In genomic region chr5:93267851-93268606, GRCm38 (mm10) we compare ENCODE assay signal across 8 mouse cellular contexts. TPM values are rescaled to one million over a fixed set of nuclear protein-coding genes. Genes with fewer than 3 reads are reported as not detected.
A peak's percentile ranks its signal among the peaks of the same experiment; 100 is the strongest.
DNase-seq lines count a peak whose midpoint lies in the region; ATAC-seq and TF ChIP-seq lines count a peak whose summit lies in the region.

No protein-coding gene starts in this region.

- peak; percentile 81 for DNase-seq in ES-CJ7 (ENCODE audit: low read depth, low spot score)
- peak; percentile 75 for DNase-seq in cerebellum, adult 11 months
- peak; percentile 71 for DNase-seq in heart, postnatal 25 days (ENCODE audit: low spot score)
- peak; percentile 69 to 76 for DNase-seq in layer of hippocampus, adult 2 months (ENCODE audit: low spot score in 2 of 2)
- peak; percentile 92 for DNase-seq in lung, embryonic 14.5 days
- peak; percentile 80 for DNase-seq in testis, postnatal 14 days (ENCODE audit: low spot score)

- peak; percentile 78 for ATAC-seq in forebrain, embryonic 15.5 days (replicated peaks)
- ATAC-seq in lung, embryonic 14.5 days (ENCODE audit: insufficient read depth), result peak; percentile 73
- ATAC-seq in neutrophil, adult 5-6 weeks (ENCODE audit: extremely low read depth, insufficient number of reproducible peaks, low FRiP score, poor library complexity, severe bottlenecking), result peak; percentile 52

- H3K36me3 ChIP-seq in forebrain, embryonic 15.5 days, result peaks cover 27% of the 10 kb centered on the region
- H3K36me3 ChIP-seq in lung, embryonic 14.5 days (ENCODE audit: insufficient read depth), result peaks cover 29% of the 10 kb centered on the region

- WGBS in forebrain, embryonic 15.5 days, result under 1% methylated on average over 46 of the region's 48 CpGs
- under 1% methylated on average over 48 of the region's 48 CpGs for WGBS in lung, embryonic 14.5 days

- intact Hi-C loops in heart, postnatal 25 days (cut with DNase I), result loop anchor here (5.0 kb wide), 1 partner anchor 176 kb away; the partner anchor contains the start of gene Sept11

- peak overlapping the region; percentile 97 for H3K27ac ChIP-seq in forebrain, embryonic 15.5 days (replicated peaks)
- H3K27ac ChIP-seq in layer of hippocampus, adult 2 months, result peak overlapping the region; percentile 97
- peak overlapping the region; percentile 96 for H3K27ac ChIP-seq in lung, embryonic 14.5 days (ENCODE audit: low read depth)

- H3K4me3 ChIP-seq in forebrain, embryonic 15.5 days, result peak overlapping the region; percentile 84
- peak overlapping the region; percentile 82 for H3K4me3 ChIP-seq in layer of hippocampus, adult 2 months
- H3K4me3 ChIP-seq in lung, embryonic 14.5 days (ENCODE audit: low read depth, low read length), result peak overlapping the region; percentile 97

- TF ChIP-seq CTCF in layer of hippocampus, adult 2 months (conservative IDR thresholded peaks at IDR 0.05), result peak; percentile 62
- peak; percentile 67 for TF ChIP-seq CTCF in lung, embryonic 14.5 days (IDR thresholded peaks at IDR 0.05; ENCODE audit: low read depth)

- no peaks in the 10 kb centered on the region for H3K9me3 ChIP-seq in forebrain, embryonic 15.5 days
- no peaks in the 10 kb centered on the region for H3K9me3 ChIP-seq in lung, embryonic 14.5 days (ENCODE audit: low read depth, low read length)

- H3K27me3 ChIP-seq in forebrain, embryonic 15.5 days, result no peaks in the 10 kb centered on the region
- H3K27me3 ChIP-seq in lung, embryonic 14.5 days (ENCODE audit: insufficient read depth, low read length), result no peaks in the 10 kb centered on the region

- H3K4me2 ChIP-seq in forebrain, embryonic 15.5 days (replicated peaks), result peak overlapping the region; percentile 58
- H3K4me2 ChIP-seq in lung, embryonic 14.5 days, result peak overlapping the region; percentile 71

- H3K4me1 ChIP-seq in forebrain, embryonic 15.5 days, result peaks cover 22% of the 10 kb centered on the region
- H3K4me1 ChIP-seq in lung, embryonic 14.5 days (ENCODE audit: insufficient read depth), result peaks cover 6% of the 10 kb centered on the region; the same call in 1 of the 2 replicates

- H3K9ac ChIP-seq in forebrain, embryonic 15.5 days (replicated peaks), result peak overlapping the region; percentile 98
- peak overlapping the region; percentile 94 for H3K9ac ChIP-seq in lung, embryonic 14.5 days

RNA-seq across cellular contexts. Expression of gene Ccng2, which starts 1.0 kb away (rescaled TPM):
- polyA plus RNA-seq in forebrain, embryonic 15.5 days (2015; fragmentation: Nextera tagmentation; extraction: Ambion mirVana), result 177 and 187 TPM in 2 replicates
- total RNA-seq in heart, postnatal 25 days (2021), result 10 to 100 TPM; 14.6 to 17.7 TPM
- 10 to 100 TPM; 48.2 to 51.5 TPM for total RNA-seq in layer of hippocampus, adult 2 months (2021)
- 50.9 and 53.5 TPM in 2 replicates for polyA plus RNA-seq in lung, embryonic 14.5 days (2014; fragmentation: Nextera tagmentation; extraction: Ambion mirVana)
- 136 and 150 TPM in 2 replicates for total RNA-seq in neutrophil, adult 5-6 weeks (2017)

Comparison
In these comparisons a context has a peak if more than half of its experiments do, and no peak if none do; other contexts are left out.
1. Peak in every context shown above with its lines: DNase-seq, ATAC-seq, H3K4me3 ChIP-seq and H3K27ac ChIP-seq.